Mouse (Mus musculus) embryonic fibroblast, embryonic 13.5 days (primary cell): ENCODE results near the gene Usp42.

ENCODE experiments used
- CTCF ChIP-seq: IDR thresholded peaks from 2 replicates; pipeline ENCODE4 v1.5.1; 2011; ENCODE audit warnings: mild to moderate bottlenecking, control low read depth, low read length, moderate library complexity, borderline replicate concordance; ENCODE audit not compliant: insufficient read depth
- POLR2A ChIP-seq: IDR thresholded peaks from 2 replicates; pipeline ENCODE4 v1.6.1; 2011; ENCODE audit warnings: low read depth, mild to moderate bottlenecking, control low read depth, low read length, moderate library complexity

- peak; percentile 53 for TF ChIP-seq POLR2A
- TF ChIP-seq CTCF, result no peak
Observed at GRCm38 (mm10) chr5:143757755-143758443, 25.8 kb upstream of the Usp42 start.
